Mouse (Mus musculus) neural tube, embryonic 12.5 days (tissue): ENCODE results near the gene Hcfc1r1. TPM values are rescaled to one million over a fixed set of nuclear protein-coding genes. Genes with fewer than 3 reads are reported as not detected.

Experiments
- polyA plus RNA-seq: library from polyadenylated mRNA; unstranded; fragments of >200 nt; fragmentation: Nextera tagmentation; extraction: Ambion mirVana; gene quantifications from 2 replicates; pipeline ENCODE4 v1.2.1, GENCODE M21; 2016

Hcfc1r1 gene
- polyA plus RNA-seq, 1 experiment from 2014 or later: 74.4 TPM

Other genes starting within 250 kb of the Hcfc1r1 start
- gene Vmn2r117, start 193.9 kb upstream of the Hcfc1r1 start, polyA plus RNA-seq: not detected in 2 replicates
- 21.3 and 22.6 TPM in 2 replicates for gene Zfp213, start 109.4 kb upstream of the Hcfc1r1 start, polyA plus RNA-seq
- 23.8 and 26.6 TPM in 2 replicates for gene Zfp13, start 74.1 kb upstream of the Hcfc1r1 start, polyA plus RNA-seq
- gene Zscan10, start 72.7 kb upstream of the Hcfc1r1 start, polyA plus RNA-seq: 0.32 TPM in 1 of 2 replicates, not detected in the other
- gene Mmp25, start 28.3 kb upstream of the Hcfc1r1 start, polyA plus RNA-seq: 1.6 TPM in 2 replicates
- 0.42 and 0.80 TPM in 2 replicates for gene Bicdl2, start 13.1 kb upstream of the Hcfc1r1 start, polyA plus RNA-seq
- 54.0 and 57.6 TPM in 2 replicates for gene Thoc6, start 286 bp downstream of the Hcfc1r1 start, polyA plus RNA-seq
- 3.1 and 3.9 TPM in 2 replicates for gene Tnfrsf12a, start 3.9 kb downstream of the Hcfc1r1 start, polyA plus RNA-seq
- 2.7 and 3.6 TPM in 2 replicates for gene Cldn6, start 5.7 kb downstream of the Hcfc1r1 start, polyA plus RNA-seq
- gene Cldn9, start 10.4 kb downstream of the Hcfc1r1 start, polyA plus RNA-seq: 0.74 and 1.9 TPM in 2 replicates
- 0.79 and 1.1 TPM in 2 replicates for gene 1520401A03Rik, start 49.2 kb downstream of the Hcfc1r1 start, polyA plus RNA-seq
- gene Pkmyt1, start 52.7 kb downstream of the Hcfc1r1 start, polyA plus RNA-seq: 32.7 and 34.1 TPM in 2 replicates
- 41.7 and 41.8 TPM in 2 replicates for gene Paqr4, start 67.3 kb downstream of the Hcfc1r1 start, polyA plus RNA-seq
- gene Kremen2, start 72.2 kb downstream of the Hcfc1r1 start, polyA plus RNA-seq: 5.8 and 6.1 TPM in 2 replicates
- 234 and 241 TPM in 2 replicates for gene Flywch1, start 98.0 kb downstream of the Hcfc1r1 start, polyA plus RNA-seq
- 47.0 and 47.5 TPM in 2 replicates for gene Flywch2, start 112.5 kb downstream of the Hcfc1r1 start, polyA plus RNA-seq
- 617 and 693 TPM in 2 replicates for gene Srrm2, start 116.9 kb downstream of the Hcfc1r1 start, polyA plus RNA-seq
- gene Elob, start 155.5 kb downstream of the Hcfc1r1 start, polyA plus RNA-seq: 1,078 and 1,213 TPM in 2 replicates
- gene Prss33, start 162.5 kb downstream of the Hcfc1r1 start, polyA plus RNA-seq: not detected in 2 replicates
- gene Prss32, start 170.3 kb downstream of the Hcfc1r1 start, polyA plus RNA-seq: not detected in 2 replicates
- 1.2 and 1.7 TPM in 2 replicates for gene Prss41, start 170.6 kb downstream of the Hcfc1r1 start, polyA plus RNA-seq
- not detected in 2 replicates for gene Prss21, start 194.5 kb downstream of the Hcfc1r1 start, polyA plus RNA-seq
- not detected in 2 replicates for gene Dcpp1, start 207.3 kb downstream of the Hcfc1r1 start, polyA plus RNA-seq
- not detected in 2 replicates for gene Dcpp2, start 207.3 kb downstream of the Hcfc1r1 start, polyA plus RNA-seq
- not detected in 2 replicates for gene Dcpp3, start 243.9 kb downstream of the Hcfc1r1 start, polyA plus RNA-seq